Mouse (Mus musculus) small intestine, adult 2 months (tissue): ENCODE results near the gene Canx.

Experiments
- CTCF ChIP-seq: fragments of 200-500 bp; IDR thresholded peaks from 2 replicates; pipeline ENCODE4 v1.5.1; 2012; ENCODE audit warnings: low read depth, mild to moderate bottlenecking, control low read depth, inconsistent platforms, low read length, moderate library complexity, mixed read lengths; ENCODE audit not compliant: insufficient replicate concordance, insufficient read length; ENCODE audit errors: extremely low read depth
- POLR2A ChIP-seq: fragments of 200-500 bp; IDR thresholded peaks from 2 replicates; pipeline ENCODE4 v1.6.1; 2012; ENCODE audit warnings: low read depth, mild to moderate bottlenecking, control low read depth, inconsistent platforms, low read length, moderate library complexity

GRCm38 (mm10) chr11:50312803-50313202, 12.7 kb downstream of the Canx start:
- TF ChIP-seq CTCF (no peak), POLR2A (no peak)
